Mouse (Mus musculus) retina, postnatal 1 day (tissue): ENCODE results near the gene Rpl6.

Experiments
- DNase-seq: peaks from one replicate; pipeline ENCODE4 v3.0.0-alpha.2; 2012

Rpl6 gene

GRCm38 (mm10) chr5:121204132-121205089 lies at the start of gene Rpl6:
Gene Rpl6 (plus strand): TSS chr5:121204481.
- peak; percentile 94 for DNase-seq

DNA sequence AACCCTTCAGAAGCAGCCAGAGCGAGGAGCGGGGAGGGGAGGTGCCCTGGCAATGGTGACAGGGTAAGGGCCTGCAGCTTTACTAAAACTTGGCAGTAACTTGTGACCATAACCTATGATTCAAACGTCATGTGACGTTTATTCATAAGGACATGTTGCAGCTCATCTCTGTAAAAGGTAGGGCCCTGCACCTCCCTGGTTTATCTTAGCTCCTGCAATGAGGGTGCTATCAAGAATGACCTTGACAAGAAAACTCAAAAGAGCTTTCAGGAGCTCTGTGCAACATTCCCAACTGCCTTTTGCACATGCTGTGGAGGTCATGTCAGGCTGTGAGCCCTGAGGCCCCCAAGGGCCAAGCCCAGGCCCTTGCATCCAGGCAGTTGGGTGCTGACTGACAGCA lies 48.2 kb upstream of the Rpl6 start:
- no peak for DNase-seq

DNA sequence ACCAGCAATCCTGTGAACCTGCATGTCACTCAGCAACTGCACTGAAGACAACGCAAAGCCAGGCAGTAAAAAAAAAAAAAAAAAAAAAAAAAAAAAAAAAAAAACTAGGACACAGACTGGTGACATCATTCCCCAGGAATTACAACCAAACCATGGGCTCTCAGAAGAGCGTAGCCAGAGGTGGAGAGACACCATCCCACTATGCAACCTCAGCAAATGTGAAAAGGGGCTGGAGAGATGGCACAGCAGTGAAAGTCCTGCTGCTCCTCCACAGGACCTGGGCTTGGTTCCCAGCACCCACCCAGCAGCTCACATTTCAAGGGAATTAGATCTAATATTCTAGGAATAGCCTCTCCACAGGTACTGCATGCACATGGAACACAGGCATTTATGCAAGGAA lies 47.3 kb upstream of the Rpl6 start:
- peak; percentile 52 for DNase-seq

GRCm38 (mm10) chr5:121157489-121157888 lies 46.8 kb upstream of the Rpl6 start:
- DNase-seq: no peak

GRCm38 (mm10) chr5:121158966-121159365 lies 45.3 kb upstream of the Rpl6 start:
- DNase-seq: no peak

GRCm38 (mm10) chr5:121162285-121162684 lies 42.0 kb upstream of the Rpl6 start:
- DNase-seq: no peak

GRCm38 (mm10) chr5:121162923-121163322 lies 41.4 kb upstream of the Rpl6 start:
- no peak for DNase-seq

- DNase-seq: no peak
These were observed 37.4 kb upstream of the Rpl6 start for GRCm38 (mm10) chr5:121166884-121167283.

- no peak for DNase-seq
These were observed 34.7 kb upstream of the Rpl6 start for GRCm38 (mm10) chr5:121169588-121169987.

DNA sequence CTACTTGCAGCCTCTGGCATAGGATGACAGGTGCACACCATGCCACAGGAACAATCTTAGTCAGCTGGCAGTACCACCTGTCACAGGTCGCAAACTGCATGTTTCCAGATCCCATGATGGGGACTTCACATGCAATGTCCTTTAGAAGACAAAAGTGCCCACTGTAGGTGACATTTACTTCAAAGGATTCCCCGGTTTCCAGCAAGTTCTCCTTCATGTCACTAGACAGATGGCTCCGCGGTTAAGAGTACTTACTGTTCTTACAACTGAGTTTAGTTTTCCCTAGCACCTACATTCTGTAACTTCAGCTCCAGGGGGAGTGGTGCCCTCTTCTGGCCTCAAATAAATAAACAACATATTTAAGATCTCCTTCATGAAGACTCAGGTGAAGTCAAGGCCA lies 31.4 kb upstream of the Rpl6 start:
- peak; percentile 34 for DNase-seq

DNA sequence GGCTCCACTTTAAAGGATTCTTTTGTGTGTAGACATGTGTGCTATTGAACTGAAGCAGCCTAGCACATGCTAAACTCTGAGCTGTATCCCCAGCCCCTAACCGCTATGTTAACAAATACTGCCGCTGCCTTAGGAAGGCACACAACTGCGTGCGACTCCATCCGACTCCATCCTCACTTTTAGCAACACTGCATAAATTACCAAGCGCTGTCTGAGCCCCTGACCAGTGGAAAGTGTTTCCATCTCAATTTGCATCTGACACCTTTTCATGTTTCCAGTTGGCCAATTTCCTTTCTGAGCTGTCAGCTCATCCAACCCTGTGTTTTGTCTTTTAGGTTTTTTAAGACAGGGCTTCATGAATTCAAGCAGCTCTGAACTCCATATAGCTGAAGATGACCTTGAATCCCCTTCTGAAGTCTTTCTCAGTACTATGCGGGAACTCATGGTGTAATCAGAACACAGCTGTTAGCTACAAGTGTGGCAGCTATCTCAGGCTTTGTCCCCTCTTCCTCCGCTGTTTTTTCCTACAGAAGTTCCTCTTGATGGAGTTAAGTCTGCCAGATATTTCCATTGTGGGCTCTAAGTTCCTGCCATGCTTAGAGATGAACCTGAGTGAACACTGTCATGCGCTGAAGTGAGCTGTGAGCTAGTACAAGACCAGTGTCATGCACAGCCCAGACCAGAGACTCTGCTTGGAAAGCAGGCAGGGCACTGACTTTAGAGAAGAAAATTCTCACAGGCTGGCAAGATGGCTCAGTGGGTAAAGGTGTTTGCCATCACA lies 25.0 kb upstream of the Rpl6 start:
- no peak for DNase-seq

GRCm38 (mm10) chr5:121183269-121183668 lies 21.0 kb upstream of the Rpl6 start:
- peak; percentile 44 for DNase-seq

DNA sequence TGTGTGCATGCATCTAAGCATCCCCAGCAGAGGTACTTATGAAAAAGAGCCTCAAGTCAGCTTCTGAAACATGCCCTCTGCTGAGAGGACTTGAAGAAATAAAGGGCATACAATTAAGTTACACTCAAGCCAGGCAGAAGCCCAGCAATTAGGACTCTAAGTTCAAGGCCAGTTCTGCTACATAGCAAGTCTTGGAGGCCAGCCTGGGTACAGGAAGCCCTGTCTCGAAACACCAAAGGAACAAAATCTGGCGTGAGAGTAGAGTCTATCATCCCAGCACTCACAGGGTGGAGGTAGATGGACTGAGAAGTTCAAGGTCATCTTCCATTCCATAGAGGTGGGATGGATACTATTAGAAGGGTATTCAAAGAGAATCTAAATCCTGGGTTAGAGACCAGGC lies 19.9 kb upstream of the Rpl6 start:
- DNase-seq: no peak

- peak; percentile 38 for DNase-seq
These were observed 19.2 kb upstream of the Rpl6 start for GRCm38 (mm10) chr5:121184945-121185551.

GRCm38 (mm10) chr5:121187580-121188001 lies 16.7 kb upstream of the Rpl6 start:
- DNase-seq: no peak

- no peak for DNase-seq
These were observed 16.0 kb upstream of the Rpl6 start for GRCm38 (mm10) chr5:121188265-121188664.

- no peak for DNase-seq
These were observed 15.1 kb upstream of the Rpl6 start for GRCm38 (mm10) chr5:121189182-121189581.

- DNase-seq: no peak
These were observed 14.0 kb upstream of the Rpl6 start for GRCm38 (mm10) chr5:121190210-121190835.

- peak; percentile 91 for DNase-seq
These were observed 13.3 kb upstream of the Rpl6 start, which contains the start of gene Ptpn11 for GRCm38 (mm10) chr5:121190836-121191583. Gene Ptpn11 (minus strand): TSS chr5:121191397.

- no peak for DNase-seq
These were observed 12.7 kb upstream of the Rpl6 start for GRCm38 (mm10) chr5:121191584-121191906.

- DNase-seq: no peak
These were observed 10.1 kb upstream of the Rpl6 start for GRCm38 (mm10) chr5:121194173-121194572.

DNA sequence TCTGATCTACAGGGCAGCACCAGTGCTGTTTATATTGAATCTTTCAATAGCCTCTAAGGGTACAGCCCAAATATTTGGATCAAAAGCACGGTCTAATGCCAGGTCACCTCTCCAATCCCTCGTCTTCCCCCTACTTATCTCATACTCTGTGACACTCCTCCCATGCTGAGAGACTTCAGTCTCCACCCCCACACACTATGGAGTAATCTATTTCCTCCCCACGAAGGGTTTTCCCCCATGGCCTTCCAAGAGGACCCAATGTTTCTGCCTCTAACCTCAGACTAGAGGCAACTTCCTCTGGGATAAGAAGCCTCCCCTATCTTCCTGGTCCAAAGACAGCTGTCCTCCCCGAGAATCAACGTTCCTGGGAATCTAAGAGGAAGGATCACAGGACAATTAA lies 7.5 kb upstream of the Rpl6 start:
- no peak for DNase-seq
